Mouse (Mus musculus): ENCODE data around the gene Ncmap.
"Not testable (repeated sequence)": the region's sequence is repeated elsewhere in the genome, so short reads cannot be mapped to it uniquely, and the experiment has no call there.

Ncmap gene

DNA sequence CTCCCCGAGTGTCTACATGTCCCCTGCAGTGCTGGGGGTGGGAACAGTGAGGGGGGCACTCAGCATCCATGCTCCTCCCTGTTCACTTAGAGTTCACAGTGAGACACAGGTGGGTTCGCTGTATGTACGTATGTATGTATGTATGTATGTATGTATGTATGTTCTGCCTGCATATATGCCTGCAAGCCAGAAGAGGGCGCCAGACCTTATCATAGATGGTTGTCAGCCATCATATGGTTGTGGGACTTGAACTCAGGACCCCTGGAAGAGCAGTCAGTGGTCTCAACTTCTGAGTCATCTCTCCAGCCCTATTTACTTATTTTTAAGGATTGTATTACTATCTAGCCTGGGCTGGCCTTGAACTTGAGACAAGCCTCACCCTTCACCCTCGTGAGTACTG lies 1.7 kb downstream of the Ncmap start:
- DNase-seq: no peak

DNA sequence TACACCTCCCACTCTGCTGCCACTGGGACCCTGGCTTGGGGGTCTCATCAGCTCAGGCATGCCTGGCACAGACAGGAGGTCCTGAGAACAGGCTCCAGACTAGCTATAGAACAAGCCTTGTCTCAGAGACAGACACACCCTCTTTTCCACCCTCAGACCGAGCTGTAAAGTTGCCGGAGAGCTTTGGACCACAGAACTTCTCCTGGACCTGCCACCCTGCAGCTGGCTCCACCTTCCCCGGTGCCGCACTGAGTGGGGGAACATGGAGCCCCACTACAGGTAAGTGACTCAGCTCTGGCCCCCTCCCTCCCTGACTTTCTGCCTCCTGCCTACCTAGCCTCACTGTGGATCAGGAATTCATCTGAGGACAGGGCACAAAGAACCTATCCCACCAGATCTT lies 2.7 kb downstream of the Ncmap start:
- DNase-seq: no peak

DNA sequence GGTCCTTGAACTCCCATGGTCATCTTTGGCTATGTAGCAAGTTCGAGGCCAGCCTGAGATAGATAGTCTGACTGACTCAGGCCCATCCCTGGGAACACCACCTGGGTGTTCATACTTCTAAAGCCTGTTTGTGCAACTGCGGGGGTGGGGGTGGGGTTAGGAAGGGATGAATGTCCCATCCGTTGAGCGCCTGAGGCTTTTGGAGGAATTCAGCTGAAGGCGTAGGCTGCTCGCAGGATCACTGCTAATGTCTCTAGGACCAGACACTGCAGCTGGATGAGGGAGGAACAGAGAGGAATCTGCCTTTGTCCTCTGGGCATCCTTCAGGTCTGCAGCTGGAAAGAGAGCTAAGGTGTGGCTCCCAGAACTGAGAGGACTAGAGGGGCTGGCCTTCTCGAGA lies 3.4 kb downstream of the Ncmap start:
- no peak for DNase-seq

DNA sequence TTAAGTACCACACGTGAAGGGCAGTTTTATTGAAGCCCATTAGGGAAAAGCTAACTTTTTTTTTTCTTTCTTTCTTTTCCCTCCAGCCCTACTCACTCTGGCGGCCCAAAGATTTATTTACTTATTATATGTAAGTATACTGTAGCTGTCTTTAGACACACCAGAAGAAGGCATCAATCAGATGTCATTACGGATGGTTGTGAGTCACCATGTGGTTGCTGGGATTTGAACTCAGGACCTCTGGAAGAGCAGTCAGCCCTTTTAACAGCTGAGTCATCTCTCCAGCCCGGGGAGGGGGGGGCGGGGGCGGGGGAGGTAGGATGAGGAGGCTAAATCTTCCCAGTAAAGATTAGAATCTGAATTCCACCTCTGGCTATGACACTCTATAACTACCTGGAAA lies 4.6 kb downstream of the Ncmap start:
- no peak for DNase-seq

DNA sequence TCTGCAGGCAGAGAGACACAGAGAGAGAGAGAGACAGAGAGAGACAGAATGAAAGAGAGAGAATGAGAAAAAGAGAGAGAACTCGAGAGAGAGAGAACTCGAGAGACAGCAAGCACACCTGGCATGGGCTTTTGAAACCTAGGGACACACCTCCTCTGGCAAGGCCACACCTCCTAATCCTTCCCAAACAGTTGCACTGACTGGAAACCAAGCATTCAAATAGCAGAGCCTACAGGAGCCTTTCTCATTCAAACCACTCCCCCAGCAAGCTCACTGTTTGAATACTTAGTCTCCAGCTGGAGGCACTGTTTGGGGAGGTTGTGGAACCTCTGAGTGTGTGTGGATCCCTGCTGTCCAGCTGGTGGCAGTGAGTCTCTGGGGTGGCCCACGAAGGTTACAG lies 5.2 kb downstream of the Ncmap start:
- DNase-seq: no peak

DNA sequence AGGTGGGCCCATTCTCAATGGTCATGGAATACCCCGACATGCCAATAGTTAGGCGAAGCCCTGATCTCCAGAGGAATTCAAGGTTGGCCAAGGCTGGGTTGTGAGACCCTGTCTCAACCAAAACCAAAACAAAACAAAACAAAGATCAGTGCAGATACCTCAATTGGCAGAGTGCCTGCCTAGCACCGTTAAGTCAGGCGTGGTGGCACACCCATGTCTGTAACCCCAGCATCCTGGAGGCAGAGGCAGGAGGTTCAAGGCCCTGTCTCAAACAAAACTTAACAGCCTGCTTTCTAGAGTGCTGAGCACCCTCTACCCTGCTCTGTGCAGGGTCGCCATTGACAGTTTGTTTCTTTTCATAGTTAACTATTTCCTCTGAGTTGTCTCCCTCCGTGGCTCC lies 7.0 kb downstream of the Ncmap start:
- no peak for DNase-seq

DNA sequence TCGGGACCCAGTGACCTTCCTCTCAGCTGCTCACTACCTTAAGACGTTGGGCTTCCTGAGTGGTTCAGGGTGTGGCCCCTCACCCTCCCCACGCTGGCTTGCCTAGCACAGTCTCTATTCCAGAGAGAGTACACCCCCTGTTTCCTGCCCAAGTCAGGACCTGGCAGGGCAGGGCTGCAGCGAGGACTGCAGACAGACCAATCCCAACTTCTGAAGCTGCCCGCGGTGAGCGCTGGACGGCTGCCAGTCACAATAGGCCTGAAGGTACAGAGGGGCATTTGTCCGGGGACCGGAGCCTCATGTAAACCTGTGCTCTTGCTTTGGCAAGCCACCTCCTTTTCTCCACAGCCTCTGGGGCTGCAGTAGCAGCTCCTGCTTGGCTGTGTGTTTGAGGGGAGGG lies 12.4 kb downstream of the Ncmap start:
- no peak for DNase-seq

DNA sequence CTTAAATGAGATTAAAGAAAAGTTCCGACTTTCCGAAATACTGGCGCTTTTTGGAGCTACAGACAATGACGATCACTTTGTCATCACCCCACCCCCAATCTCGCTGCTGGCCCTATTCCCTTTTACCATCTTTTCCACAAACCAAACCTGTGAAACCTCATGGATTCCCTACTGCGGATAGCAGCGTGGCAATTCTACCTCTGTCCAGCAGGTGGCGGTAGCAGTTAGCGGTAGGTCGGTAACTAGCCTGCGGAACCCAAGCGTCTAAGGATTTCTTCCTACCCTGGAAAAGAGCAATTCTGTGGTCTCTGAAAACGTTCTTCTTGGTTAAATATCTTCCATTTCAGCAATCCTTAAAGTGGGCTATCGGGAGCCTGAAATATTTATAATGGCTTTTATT lies 15.7 kb downstream of the Ncmap start:
- DNase-seq: peak; percentile 78

DNA sequence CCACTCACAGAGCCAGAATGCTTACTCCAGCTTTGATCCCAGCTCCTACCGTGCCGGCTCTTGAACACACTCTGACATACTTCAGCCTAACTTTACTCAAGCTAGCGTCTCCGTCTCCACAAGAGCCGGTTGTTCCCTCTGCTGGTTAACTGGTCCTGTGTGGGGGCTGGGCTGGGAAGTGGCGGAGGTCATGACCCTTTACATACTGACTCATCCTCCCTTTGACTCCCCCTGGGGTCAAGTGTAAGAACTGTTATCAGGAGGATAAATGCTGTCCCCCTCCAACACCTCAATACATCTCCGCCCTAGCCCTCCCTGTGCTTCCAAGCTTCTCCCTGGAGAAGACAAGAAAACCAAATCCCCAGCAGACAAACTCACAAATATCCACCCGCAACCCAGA lies 16.7 kb downstream of the Ncmap start:
- DNase-seq: no peak

DNA sequence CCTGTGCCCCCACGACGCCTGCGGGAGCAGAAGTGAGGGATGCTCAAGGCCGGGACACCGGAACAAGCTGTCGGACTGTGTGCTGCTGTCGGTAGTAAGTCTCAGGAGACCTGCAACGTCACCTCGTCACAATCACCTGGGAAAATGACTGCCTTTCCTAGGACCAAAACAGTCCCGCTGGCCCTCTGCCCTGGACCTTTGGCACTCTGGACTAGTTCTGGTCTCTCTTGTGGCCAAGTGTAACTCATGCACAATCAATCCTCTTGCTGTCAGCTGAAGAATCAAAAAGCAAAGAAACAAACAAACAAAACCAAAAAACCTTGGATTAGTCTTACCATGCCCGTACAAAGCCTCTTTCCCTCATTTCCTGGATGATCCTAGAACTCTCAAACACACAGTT lies 20.8 kb downstream of the Ncmap start:
- no peak for DNase-seq

DNA sequence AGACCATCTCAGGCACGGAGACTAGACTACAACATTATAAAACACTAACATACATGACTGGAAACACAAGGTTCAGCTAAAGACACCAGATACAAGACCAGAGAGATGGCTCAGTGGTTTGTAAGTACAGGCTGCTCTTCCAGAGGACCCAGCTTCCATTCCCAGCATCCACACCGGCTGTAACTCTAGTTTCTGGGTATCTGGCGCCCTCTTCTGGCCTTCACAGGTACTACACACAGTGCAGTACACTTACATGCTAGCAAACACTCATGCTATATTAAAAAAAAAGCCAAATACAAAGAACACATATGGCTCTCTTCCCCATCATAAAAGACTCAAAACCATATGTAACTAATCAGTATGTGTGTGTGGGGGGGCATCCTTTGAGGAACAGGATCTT lies 22.6 kb downstream of the Ncmap start:
- no peak for DNase-seq

DNA sequence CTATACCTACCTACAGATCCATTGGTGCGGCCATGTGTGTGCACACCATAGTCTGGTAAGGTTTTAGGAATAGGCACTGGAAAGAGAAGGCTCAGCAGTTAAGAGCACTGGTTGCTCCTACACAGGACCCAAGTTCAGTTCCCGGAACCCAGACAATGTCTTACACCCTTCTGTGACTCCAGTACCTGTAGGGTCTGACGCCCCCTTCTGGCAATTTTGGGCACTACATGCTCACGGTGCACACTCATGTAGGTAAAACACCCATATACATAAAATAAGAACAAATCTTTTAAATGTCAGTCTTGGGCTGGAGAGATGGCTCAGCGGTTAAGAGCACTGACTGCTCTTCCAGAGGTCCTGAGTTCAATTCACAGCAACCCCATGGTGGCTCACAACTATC lies 24.7 kb downstream of the Ncmap start:
- no peak for DNase-seq

DNA sequence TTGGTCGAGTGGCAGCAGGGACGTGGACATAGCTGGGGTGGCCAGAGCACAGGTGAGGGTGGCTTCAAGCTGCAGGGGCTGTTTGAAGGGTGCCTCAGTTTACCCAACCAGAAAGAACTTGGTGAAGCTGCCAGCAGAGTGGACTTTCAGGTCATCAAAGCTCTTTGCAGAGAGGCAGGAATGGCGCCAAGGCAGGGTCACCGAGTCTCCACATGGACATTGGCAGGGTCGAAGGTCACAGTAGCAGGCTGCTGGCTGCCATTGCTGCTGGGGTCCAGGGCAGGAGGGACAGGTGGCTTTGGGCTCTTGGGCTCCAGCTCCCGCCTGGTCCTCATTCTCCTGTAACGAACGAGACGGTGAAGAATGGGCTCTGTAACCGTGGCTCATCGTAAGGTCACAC lies 27.7 kb downstream of the Ncmap start:
- no peak for DNase-seq

DNA sequence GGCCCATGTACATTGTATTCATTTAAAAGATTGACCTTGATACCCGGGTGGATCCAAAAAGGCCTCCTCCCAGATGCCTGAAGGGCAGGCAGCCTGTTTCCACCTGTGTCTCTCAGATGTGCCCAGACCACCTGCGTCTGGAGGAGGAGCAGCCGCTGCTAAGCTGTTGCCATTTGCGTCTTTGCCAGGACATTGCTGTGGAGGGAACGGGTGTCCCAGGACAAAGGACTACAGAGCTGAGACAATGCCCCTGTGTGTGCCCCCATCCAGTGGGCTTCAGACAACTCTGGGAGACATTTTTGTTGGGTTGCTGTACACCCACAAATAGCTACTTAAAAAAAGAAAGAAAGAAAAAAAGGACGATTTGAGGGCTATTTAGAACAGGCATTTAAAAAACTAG lies 35.2 kb downstream of the Ncmap start:
- no peak for DNase-seq

DNA sequence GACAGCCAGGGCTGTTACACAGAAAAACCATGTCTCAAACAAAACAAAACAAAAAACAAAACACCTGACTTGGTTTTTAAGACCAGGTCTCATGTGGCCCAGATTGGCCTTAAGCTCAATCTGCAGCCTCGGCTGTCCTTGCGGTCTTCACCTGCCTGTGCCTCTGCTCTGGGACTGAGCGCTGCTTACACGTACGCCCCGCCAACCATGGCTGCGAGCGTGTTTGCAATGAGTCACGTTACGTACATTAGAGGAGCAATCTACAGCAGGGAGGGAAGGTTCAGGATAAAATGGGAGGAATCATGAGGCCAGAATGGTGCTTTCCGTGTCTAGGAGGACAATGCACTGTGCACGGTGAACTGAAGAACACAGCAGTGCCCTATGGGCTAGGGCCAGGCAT lies 36.3 kb downstream of the Ncmap start:
- DNase-seq: no peak

DNA sequence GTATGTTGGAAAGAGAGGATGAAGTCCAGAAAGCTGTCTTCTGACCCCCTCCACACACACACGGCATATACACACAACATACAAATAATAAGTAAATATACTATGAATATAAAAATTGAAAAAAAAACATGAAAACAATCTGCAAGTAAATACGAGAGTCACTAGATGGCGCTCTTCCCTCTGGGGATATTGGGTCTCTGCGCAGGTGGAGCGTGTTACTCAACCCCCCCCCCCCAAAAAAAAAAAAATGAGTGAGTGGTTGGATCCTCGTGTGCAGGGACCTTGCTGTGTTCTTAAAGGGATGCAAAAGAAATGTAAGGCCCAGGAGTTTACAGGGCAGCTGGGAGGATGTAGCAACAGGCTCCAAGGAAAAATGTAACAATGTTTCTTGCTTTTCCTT lies 39.3 kb downstream of the Ncmap start:
- no peak for DNase-seq

DNA sequence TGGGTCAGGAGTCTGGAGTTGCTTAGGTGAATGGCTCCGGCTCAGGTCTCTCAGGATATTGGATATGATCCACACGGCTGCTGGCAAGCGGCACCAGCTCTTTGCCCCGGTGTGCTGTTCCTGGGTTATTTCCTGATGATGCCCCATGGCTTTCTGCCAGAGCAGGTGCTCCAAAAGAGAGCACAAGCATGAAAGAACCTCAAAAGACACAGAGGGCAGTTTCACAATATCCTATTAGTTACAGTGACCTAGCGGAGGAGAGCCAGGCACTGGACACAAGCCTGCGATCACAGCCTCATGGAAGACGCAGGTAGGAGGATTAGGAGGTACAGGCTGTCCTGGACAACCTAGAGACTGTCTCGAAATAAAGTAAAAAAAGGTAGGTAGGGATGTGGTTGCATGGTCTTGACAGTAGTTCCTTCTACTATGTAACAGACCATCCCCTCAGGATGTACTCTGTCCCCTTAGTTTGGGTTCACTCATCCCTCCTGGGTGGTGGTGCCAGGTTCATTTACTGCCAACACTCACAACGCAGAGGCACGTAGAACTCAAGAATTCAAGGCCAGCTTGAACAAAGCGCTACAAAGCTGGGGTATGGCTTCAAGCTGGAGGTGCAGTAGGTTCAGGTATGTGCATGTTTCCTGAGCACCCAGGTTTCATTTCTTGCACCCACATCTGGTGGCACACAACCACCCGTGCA lies 40.7 kb downstream of the Ncmap start:
- no peak for DNase-seq

DNA sequence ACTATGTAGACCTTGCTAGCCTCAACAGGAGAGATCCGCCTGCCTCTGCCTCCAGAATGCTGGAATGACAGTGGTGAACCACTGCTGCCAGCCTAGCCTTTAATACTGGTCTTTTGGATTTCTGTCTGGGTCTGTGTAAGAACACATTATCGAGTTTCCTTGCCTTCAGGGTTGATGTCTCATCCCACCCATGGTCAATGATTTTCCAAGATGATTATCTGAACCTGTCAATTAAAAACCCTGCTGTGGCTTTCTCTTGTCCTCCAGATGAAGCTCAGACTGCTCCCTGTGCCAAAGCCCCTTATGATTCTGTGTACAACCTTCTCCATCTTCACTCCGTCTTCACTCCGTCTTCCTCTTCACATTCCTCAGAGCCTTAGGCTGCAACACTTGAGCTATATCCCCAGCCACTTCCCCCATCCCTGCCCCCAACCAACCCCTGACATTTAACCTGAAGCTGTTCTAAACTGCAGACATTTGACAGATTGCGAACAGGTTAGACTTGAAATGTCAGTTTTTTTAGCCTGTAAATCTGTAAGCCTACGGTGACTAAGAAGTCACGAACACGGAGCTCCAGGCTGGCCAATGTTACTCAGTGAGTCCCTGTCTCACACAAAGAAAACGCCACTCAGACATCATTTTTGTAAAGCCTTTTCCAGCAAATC lies 42.0 kb downstream of the Ncmap start:
- no peak for DNase-seq

DNA sequence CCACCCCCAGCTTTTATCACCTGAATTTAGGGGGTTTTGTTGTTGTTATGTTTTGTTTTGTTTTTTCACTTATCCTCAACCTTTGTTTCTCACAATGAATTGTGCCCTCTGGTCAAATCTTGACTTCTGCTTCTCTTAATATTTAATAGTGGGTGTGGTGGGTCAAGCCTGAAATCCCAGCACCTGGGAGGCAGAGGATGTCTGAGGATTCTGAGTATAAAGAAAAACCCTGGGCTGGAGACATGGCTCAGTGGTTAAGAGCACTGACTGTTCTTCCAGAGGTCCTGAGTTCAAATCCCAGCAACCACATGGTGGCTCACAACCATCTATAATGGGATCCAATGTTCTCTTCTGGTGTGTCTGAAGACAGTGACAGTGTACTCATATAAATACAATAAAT lies 43.3 kb downstream of the Ncmap start:
- DNase-seq: not testable (repeated sequence)

DNA sequence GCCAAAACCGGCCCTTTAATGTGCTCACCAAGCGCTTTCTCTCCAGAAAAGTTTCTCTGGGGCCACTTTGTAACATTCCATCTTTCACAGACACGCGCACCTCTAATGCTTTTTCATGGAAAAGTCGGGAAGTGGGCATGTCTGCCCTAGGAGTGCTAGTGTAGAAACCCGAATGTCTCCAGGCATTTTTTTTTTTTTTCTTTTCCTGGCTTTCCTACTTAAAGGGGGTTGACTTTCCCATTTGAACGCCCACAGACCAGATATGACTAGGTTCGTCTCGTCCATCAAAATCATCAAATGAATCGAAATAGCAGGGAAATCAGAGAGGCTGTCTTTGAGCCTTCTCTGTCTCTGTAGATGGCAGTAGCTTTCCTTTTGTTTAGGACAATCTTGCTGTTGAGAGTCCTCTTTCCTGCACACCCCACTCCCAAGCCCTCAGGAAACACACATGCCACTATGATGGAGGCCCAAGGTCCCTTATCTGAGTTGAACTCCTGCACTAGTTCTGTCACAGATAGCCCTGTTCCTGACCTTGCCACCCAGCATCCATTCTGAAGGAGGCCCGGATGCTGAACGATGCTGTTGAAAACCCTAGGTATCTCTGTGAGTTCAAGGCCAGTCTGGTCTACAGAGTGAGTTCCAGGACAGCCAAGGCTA lies 44.1 kb downstream of the Ncmap start:
- peak; percentile 10 for DNase-seq

DNA sequence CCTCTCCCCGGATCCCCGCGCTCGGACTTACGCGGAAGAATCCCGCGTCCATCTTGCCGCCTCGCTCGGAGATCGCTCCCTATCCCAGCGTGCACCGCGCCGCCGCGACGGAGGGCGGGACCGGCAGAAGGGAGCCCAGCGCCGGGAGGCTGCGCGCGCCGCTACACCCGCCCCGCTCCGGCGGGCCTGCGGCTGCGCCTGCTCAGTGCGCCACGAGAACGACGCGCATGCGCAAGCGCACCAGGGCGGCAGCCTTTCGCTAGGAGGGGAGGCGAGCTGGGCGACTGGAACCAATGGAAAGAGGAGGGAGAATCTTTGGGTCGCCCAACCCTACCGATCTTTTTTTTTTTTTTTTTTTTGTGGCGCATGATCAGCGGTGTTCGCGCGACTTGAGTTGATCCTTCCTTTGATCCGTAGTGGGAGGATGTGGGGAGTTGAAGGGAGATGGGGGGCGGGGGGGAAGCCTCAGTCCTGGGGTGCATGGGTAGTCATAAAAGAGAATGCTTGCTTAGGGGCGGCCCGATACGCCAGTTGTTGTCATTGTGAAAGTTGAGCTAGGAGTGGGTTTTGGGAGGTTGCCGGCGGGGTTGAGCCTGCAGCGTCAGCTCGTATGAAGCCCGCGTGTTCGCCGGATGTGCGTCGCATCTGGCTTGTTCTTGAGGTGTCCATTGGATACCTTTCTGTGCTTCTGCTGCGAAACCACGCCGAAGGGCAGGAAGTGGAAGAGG lies 44.8 kb downstream of the Ncmap start, which contains the start of gene Srrm1:
Srrm1 (minus strand) TSS at position 256 of the 728 bp plus-strand sequence.
- DNase-seq: peak; percentile 99

DNA sequence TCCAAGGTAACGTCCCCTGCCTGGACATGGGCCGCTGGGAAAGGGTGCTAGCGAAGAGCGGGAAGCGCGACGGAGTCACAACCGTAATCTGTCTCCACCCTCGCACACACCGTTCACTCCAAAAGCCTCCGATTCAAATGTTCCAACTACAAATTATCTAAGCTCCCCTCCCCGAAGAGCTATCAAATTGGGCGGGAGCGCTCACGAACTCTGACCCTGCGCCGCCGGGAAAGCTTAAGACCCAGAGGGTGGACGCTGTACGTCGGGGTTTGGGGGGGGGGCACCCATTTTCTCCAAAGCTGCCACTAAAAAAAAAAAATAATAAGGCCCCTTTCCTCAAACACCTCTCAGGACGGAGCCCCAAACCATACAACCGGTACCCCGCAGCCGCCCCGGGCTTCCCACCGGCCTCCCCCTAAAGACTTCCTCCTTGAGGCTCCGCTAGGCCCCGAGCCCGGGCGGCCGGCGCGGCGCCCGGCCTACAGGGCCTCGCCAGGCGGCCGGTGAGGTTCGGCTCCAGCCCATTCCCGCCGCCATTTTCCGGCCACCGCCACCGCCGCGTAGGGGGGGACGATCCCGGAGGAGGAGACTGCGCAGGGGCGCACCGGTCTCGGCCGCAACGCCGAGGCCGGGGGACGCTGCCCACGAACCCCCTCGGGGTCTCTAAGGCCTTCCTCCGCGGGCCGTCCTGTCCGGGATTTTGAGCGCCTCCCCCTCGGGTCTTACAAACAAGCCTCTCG lies 45.5 kb downstream of the Ncmap start:
- DNase-seq: no peak

DNA sequence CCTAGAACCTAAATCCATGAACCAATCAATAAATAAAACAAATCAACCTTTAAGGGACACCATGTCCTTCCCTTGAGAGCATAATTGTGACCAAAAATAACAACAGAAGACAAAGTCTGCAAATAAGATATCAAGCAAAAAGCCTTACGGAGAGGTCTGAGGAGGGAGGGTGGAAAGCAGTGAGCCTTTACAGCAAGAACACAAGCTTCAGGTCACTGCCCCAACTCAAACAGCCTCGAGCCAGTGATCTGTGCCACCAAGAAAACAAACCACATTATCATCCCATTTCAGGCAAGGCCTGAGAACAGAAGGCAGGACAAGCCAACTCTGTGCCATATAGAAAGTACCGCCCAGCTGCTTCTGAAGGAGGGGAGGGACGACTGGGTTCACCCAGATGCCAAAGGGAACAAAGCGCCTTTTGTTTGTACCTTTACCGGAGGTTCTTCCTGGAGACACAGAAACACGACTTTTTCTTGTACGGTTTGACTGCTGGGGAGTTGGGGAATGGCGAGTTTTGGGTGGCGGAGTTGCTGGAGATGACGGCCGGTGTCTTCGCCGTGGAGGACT lies 60.6 kb downstream of the Ncmap start:
- DNase-seq: no peak
